Mouse (Mus musculus) kidney, postnatal 25 days (tissue): ENCODE measurements around the gene ccdc198.
"Not testable (repeated sequence)": the region's sequence is repeated elsewhere in the genome, so short reads cannot be mapped to it uniquely, and the experiment has no call there.

Experiments used
- DNase-seq, 2 experiments: peaks; one replicate each; pipeline ENCODE4 v3.0.0; 2021; ENCODE audit warnings: mixed read lengths in 2 of 2

ccdc198 gene

DNA sequence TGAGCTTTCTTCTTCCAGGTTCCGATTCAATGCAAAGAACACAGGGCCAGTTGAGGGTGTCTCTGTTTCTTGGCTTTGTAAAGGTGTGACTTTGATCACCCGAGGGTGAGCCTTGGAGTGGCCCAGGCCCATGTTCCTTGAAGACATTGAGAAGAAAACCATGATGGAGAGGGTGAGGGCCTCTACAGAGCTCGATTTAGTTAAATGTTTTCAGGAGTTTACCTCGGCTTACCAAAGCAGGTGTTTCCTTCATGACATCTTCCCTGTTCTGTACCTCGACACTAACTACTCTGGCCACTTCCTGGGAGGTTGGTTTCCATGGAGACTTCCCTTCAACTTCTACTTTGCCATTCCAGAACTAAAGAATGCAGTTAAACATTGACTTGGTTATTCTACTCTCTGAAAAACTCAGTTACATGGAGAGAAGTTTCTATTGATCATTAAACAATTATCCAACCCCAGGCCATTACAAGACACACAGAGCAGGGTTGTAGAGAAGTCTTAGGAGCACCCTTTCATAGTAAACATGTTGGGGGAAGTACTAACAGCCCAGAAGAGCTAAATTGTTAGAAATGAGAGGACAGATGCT is at the start of gene ccdc198:
TSS of gene ccdc198 (minus strand) at position 349 of the 589 bp plus-strand sequence.
- peak; percentile 54 to 65 for DNase-seq

DNA sequence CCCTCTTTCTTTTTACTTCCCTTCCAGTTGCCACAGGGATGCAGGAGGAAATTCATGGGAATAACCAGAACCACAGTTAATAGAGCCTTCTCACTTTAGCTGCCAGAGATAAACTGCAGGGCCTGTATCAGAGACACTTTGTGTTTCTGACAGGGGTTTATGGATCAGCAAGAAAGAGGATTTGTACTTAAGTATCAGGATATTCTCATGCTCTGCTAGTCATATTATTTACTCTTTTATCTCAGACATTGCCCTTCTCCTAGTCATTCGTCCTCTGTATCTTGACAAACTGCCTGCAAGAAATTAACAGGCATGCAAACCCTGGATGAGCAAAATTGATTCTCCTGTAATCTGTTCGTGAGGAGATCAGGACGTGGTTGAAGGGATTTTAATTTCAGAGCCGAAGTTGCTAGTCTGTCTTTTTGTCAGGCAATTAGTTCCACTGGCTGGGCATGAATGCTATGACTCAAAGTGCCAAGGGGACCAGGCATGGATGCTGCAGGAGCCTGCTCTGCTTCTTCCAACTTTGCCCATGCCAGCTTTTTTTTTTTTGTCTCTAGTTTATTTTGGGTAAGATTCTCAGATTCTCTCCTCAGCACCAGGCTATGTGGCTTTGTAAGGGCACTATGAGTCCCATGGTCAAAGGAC is 48.7 kb upstream of the ccdc198 start:
- no peak for DNase-seq

DNA sequence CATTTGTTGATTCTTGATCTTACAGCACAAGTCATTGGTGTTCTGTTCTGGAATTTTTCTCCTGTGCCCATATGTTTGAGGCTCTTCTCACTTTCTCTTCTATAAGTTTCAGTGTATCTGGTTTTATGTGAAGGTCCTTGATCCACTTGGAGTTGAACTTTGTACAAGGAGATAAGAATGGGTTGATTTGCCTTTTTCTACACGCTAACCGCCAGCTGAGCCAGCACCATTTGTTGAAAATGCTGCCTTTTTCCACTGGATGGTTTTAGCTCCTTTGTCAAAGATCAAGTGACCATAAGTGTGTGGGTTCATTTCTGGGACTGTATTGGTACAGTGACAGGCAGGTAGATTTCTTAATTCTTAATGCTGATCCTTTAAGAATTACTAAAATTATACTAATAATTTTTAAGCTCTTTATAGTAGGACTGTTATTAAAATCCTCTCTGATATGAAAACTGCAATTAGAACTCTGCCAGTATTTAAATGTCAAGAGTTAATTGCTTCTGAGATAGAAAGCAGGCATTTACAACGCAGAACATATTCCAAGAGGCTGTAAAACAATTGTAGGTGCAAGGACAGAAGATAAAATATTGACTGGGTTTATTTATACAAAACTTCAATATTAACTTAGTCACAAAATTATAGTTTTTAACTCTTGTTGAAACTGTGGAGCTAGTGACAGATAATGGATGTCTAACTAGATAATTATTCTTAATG is 44.9 kb upstream of the ccdc198 start:
- no peak for DNase-seq

DNA sequence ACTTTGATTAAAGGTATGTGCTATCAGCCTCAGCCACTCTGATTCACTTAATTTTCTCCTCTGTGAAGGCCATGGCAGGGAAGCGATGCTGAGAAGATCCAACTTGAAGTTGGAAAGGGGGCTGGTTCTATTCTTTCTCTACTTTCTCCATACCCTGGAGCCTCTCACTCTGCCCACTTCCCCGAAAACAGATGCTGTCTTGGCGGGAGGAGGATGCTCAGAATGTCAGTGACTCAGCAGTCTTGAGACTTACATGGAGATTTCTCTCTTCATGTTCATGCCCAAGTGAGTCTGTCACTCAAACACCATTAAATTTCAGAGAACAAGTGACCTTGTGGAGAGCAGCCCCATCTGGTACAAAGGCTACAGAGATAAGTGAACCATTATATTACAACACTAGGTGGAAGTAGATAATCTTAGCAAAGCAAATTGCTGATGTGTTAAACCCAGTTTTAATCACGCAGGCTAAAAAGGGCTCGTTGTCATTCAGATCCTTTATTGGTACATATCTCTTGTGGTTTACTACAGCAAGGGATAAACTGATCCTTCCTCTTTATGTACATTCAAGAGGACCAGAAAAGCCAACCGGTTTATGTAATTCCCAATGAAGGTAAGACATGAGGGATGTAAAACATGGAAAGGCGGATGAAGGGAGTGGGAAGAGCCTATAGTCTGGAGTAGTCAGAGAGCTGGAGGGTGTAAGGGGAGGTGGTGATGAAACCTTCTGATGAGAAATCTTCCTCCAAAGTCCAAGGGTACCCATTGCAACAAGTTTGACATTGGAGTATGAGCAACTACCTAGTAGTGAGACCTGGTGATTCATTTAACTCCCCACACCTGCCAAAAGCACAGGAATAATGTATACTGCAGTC is 38.7 kb upstream of the ccdc198 start:
- no peak for DNase-seq

DNA sequence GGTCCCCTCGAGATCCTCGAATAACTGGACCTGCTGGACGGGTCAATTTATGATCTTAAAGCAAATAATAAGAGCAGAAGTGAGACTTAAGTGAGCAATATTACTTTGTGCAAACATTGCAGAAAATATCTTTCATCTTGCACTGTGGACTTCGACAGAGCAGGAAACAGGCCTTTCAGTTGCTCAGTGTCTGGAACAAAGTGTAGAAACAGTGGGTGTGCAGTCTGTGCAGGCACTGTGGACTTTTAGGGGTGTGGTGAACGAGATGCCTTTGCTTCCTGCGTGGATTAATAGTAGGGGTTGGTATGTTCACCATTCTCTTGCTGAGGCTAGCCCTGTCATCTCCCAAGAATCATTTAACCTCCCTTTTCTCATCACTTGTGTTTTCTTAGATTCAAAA is 33.6 kb upstream of the ccdc198 start:
- DNase-seq: no peak

DNA sequence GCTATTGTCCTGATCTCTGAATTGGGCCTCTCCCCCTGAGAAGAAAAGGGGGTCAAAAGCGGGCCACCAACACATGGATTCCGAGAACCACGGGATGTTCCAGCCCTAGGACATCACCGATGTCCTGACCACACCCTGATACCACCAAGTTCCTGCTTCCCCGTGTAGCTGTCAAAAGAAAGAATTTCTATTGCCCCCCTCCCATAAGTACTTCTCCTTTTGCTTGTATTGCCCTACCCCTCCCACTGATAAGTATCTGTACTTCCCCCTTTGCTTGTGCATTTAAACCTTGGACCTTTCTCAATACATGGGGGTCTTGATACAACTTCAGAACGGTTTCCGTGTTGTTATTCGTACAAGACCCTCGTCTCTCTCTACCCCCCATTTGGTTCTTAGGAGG is 33.2 kb upstream of the ccdc198 start:
- DNase-seq: not testable (repeated sequence)

DNA sequence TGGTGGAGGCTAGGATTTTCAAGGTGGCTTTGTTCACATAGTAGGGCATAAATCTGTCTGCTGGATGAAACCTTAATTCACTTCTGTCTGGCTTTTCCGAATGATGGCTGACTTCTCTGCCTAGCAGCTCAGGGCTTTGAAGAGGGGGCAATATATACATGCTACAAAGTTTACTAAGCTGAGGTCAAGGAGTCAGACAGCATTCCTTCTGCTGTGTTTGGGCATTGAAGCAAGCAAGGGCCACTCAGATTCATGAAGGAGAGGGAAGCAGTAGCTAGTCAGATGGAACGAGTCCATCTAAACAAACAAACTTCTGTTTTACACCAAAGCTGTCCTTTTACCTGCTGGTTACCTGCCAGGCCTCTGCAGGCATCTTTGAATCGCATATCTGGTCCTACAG is 32.4 kb upstream of the ccdc198 start:
- DNase-seq: no peak

DNA sequence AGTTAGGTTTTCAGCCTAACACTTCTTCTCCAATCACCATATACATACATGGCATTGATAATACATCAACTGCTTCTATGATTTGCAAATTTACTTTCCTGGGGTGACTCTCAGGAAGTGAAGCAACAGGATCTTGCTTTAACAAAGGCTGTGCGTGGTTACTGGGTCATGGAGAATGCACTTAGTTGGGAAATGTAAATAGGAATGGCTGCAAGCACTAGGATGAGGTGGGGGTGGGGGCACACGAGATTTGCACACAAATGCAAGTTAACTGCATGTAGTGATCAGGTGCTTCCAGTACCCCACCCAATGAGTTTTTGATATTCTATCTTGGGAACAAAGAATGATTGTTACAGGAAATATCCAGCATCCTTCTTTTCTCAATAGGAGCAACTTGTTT is 30.1 kb upstream of the ccdc198 start:
- DNase-seq: no peak

DNA sequence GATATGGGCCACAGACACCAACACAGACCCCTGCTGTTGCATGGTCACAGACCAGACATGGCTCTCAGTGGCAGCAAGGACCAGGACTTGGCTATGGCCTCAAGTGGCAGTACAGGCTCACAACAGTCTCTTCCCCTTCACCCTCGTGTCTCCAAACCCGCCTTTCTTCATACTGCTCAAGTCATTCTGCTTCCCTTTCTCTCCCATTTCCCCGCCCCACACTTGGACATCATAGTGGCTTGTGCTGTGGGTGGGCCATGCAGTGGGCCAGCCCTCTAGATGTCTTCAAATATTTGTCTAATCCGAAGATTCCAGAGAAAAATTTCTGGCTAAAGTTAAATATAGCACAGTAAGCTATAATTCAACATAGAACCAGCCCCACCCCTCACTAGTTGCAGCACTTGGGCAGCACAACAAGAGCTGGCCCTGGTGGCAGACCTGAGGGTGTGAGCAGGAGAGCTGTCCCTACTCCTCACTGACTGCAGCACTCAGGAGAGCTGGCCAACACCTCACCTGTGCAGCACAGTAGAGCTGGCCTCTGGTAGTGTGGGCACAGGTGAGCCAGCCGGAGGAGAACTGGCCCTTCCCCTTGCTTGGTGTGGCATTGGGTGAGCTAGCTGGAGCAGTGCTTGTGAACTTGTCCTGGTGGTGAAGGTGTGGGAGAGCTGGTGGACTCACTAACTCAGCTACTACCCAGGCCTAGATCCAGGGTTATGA is 20.2 kb upstream of the ccdc198 start:
- no peak for DNase-seq

DNA sequence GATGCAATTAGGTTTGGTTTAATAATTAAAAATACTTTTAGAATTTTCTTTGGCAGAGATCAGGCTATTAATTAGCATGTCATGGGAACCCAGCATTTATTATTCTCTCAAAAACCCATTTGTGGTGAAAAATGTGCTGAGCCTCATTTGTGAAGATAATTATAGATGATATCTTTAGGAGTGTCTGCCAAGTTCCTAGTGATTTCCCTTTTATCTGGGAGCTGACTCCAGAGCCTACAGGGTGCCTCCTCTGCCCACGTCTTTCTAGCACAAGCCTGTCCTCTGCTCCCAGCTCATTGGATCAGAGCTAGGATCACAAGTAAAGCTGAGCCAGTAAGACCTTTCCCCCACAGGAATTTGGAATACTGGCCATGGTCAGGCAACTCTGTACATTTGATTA is 3.8 kb downstream of the ccdc198 start:
- no peak for DNase-seq

DNA sequence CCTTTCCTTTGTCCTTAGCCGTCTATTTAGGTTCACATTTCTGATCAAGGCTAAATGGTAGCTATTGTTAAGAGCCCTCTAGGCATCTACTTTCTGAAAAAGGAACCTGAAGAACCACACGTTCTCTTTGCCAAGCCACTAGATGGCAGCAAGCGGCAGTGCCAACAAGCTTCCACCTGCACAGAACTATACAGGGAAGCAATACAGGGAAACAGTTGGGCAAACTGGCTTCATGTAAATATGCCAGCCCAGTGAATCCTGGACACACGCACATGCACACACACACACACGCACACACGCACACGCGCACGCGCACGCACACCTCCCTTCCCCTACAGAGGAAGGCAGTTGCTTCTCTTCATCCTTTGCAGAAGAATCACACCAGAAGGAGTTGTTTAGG is 7.1 kb downstream of the ccdc198 start:
- DNase-seq: peak; percentile 77 to 79

DNA sequence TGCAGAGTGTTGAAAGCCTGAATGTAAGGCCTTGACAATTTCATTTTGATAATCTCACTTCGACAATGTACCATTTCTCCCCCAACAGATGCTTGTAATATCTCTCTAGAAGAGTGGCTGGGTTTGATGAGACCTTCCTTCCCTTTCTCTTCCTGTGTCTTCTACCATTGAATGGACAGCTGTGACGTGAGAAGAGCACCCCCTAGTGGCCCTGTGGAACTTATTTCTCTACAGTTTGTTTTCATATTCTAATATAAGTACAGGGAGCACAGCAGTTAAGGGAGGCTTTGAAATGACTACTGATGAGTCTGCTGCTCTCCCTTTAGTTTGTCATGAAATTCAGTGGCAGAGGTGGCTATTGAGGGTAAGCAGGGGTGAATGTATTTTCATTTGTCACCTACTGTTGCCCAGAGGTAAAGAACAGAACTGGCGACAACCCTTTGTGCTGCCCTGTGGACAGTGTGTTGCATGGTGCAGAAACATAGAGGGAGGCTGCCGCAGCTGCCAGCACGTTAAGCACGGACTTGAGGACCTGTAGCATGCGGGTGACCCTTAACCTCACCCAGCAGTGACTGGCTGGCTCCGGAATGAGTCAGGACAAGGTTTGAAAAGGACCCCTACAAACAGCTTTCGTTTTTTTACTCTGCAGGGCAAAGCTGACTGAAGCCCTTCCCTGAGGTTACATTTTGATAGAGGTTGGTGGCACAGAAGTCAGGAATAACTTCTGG is 10.3 kb downstream of the ccdc198 start:
- peak; percentile 58 to 76 for DNase-seq

DNA sequence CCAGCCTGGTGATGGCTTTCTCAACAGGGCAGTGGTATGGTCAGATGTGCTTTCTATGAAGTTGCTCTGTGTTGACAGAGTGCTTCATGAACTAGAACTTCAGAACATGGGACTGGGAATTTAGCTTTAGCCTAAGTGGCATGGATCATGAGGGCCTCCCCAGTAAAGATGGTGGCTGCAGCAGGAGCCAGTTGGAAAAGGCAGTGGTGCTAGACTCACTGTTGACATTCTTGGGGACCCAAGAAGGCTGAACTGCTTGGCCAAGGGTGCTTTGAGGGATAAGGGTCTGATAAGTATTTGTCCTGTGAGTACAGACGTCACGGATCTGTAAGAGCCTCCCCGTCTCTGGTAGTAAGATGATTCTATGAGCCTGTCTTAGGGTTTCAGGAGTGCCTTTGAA is 13.4 kb downstream of the ccdc198 start:
- no peak for DNase-seq

DNA sequence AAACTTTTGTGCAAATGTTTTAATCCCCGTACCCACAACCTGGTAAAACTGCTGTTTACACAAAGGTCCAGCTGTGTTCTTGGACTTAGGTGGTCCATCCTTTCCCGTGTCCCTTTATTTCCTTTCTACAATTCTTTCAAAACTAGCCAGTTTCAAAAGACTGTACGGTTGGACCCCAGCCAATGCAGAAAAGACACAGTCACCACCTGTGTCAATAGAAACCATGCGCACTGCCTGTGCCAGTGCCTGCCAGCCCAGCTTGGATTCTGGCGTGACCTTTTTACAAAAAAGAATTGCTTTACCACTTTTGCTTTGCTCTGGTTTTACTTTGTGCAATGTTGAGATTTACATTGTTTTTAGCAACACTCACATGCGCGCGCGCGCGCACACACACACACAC is 18.3 kb downstream of the ccdc198 start:
- no peak for DNase-seq

DNA sequence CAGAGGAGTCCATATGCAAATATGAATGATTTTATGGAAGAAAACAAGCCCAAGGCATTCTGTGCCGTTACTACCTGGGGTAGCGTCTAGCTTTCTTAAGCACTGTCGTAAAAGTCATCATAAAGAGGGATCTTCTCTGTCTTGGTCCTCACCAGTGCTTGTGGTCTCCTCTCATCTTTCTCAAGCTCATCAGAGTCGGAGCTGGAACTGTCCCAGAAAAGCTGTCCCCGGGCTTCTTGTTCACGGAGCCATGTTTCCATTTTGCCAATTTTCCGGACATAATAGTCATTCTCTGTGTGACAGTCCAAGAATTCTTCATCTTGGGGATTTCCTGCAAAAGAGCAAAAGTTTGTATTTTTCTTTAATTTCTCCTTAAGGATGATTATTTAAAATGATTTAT is 18.8 kb downstream of the ccdc198 start:
- no peak for DNase-seq

DNA sequence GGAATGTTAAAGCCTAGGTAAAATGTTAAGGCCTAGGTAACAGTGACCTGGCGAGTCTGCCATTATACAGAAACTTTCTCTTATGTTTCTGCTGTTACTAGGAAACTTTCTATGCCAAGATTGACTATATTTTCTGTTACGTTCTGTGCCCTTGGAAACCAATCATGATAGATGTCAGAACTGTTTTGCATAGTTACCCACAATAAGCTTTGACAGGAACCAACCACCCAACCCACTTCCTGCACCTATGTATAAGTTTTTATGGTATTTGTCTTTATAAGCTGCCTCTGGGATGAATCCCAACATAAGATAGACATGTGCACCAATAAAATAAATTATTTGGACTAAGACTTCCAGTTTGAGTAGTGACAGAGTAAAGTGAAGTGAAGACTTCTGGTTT is 23.5 kb downstream of the ccdc198 start:
- no peak for DNase-seq

DNA sequence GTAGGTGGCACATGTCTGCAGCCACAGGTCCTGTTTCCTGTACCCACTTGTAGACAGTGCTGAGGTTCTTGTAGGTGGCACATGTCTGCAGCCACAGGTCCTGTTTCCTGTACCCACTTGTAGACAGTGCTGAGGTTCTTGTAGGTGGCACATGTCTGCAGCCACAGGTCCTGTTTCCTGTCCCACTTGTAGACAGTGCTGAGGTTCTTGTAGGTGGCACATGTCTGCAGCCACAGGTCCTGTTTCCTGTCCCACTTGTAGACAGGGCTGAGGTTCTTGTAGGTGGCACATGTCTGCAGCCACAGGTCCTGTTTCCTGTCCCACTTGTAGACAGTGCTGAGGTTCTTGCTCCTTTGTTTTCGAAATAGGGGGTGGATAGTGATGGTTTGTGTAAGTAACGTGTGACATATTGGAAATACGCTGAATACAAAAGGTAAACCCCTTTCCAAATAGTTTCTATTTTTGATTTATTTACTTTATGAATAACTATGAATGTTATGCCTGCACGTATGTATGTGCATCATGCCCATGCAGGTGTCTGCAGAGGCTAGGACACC is 25.7 kb downstream of the ccdc198 start:
- DNase-seq: not testable (repeated sequence)

DNA sequence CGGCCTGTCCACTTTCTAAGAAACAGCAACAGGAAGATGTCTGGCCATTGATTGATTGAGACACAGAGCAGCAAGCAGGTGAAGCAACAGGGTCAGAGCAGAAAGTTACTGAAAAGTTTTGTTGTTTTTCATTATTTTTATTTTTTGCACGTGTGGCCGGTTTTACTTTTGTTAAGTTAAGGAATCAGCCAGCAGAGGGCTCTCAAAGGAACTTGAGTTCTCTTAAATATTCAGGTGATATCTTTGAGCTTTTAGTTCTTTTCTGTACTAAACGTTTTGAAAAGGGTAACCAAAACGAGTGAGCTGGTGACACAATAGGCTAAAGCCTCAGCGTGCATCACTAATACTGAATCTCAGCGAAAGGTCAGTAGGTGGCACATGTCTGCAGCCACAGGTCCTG is 26.6 kb downstream of the ccdc198 start:
- no peak for DNase-seq

DNA sequence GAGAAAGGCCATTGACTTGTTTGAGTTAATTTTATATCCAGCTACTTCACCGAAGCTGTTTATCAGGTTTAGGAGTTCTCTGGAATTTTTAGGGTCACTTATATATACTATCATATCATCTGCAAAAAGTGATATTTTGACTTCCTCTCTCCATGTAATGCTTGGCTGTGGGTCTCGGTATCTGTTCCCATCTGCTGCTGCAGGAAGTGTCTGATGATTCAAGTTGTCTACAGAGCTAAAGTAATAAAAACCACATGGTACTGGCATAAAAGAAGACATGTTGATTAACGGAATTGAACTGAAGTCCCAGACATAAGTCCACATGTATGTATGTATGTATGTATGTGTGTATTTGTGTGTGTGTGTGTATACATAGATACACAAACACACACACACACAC is 35.1 kb downstream of the ccdc198 start:
- not testable (repeated sequence) for DNase-seq

DNA sequence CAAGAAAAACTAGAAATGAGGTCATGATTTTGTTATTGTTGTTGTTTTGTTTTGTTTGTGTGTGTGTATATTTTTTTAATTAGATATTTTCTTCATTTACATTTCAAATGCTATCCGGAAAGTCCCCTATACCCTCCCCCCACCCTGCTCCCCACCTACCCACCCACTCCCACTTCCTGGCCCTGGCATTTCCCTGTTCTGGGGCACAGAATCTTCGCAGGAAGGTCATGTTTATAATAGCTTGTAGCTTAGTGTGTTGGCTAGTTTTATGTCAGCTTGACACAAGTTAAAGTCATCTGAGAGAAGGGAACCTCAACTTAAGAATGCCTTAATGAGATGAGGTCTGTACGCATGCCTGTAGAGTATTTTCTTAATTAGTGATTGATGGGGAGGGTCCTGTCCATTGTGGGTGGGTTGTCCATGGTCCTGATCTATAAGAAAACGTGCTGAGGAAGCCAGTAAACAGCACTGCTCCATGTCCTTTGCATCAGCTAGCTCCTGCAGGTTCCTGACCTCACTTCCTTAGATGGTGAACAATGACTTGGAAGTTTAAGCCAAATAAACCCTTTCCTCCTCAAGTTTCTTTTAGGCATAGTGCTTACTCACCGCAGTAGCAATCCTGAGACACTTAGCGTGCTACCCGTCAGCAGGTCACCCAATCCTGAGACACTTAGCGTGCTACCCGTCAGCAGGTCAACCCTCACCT is 44.0 kb downstream of the ccdc198 start:
- no peak for DNase-seq

DNA sequence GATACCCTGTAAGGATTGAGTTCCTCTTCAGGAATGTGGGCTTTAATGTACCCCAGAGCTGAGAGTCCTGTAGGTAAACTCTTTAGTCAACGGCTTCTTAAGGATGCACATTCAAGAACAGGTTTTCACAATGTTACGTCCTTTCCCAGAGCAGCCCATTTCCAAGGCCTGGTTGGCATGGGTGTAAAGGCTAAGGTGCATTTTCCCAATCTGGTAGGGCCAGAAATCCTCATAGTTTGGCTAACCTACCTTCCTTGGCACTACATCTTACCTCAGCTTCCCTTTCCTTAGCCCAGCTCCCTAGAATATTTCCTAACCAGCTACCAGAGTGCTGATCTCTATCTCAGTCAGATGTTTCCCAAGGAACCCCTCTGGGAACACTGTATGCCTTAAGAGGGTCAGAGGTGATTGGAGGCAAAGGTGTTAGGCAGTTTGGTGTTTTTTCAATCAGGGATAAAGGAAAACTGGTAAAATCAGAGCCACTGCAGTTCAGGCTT is 48.2 kb downstream of the ccdc198 start:
- no peak for DNase-seq
